Mouse (Mus musculus) midbrain, embryonic 11.5 days (tissue): ENCODE data around the gene Pola2. TPM values are rescaled to one million over a fixed set of nuclear protein-coding genes. Genes with fewer than 3 reads are reported as not detected.
A peak's percentile ranks its signal among the peaks of the same experiment; 100 is the strongest.

Source experiments
- ATAC-seq: fragments of 200-750 bp; cut with Nextera tagmentation; 2 replicates; pipeline ENCODE4 v1.8.0; 2017; ENCODE audit warnings: moderate TSS enrichment, moderate library complexity; ENCODE audit not compliant: low FRiP score
- DNase-seq: peaks from one replicate; pipeline ENCODE4 v3.0.0; 2015; ENCODE audit warnings: low spot score; ENCODE audit errors: missing footprints
- H3K27ac ChIP-seq: fragments of 300-500 bp; sonication (generic); 2 replicates; pipeline ENCODE4 v1.5.1; 2014; ENCODE audit warnings: low read depth, low read length
- H3K27me3 ChIP-seq: fragments of 300-500 bp; sonication (generic); 2 replicates; pipeline ENCODE4 v1.6.1; 2014; ENCODE audit warnings: mild to moderate bottlenecking, low read length, moderate library complexity, mixed read lengths; ENCODE audit not compliant: control insufficient read depth, insufficient read depth
- H3K36me3 ChIP-seq: fragments of 300-500 bp; sonication (generic); 2 replicates; pipeline ENCODE4 v1.6.1; 2014; ENCODE audit warnings: mild to moderate bottlenecking, low read length, moderate library complexity, mixed read lengths; ENCODE audit not compliant: control insufficient read depth, insufficient read depth
- H3K4me1 ChIP-seq: fragments of 300-500 bp; sonication (generic); 2 replicates; pipeline ENCODE4 v1.6.1; 2014; ENCODE audit warnings: low read length; ENCODE audit not compliant: control insufficient read depth, insufficient read depth
- H3K4me2 ChIP-seq: fragments of 300-500 bp; sonication (generic); 2 replicates; pipeline ENCODE4 v1.6.1; 2014; ENCODE audit warnings: mild to moderate bottlenecking, moderate library complexity
- H3K4me3 ChIP-seq: fragments of 300-500 bp; sonication (generic); 2 replicates; pipeline ENCODE4 v1.5.1; 2014; ENCODE audit warnings: low read depth, low read length
- H3K9ac ChIP-seq: fragments of 300-500 bp; sonication (generic); 2 replicates; pipeline ENCODE4 v1.6.1; 2014; ENCODE audit warnings: low read length
- H3K9me3 ChIP-seq: fragments of 300-500 bp; sonication (generic); 2 replicates; pipeline ENCODE4 v1.6.1; 2016; ENCODE audit warnings: low read length; ENCODE audit not compliant: control insufficient read depth
- WGBS: fragments of 180-500 bp; shearing (Covaris S2); extraction: QIAGEN DNeasy Blood & Tissue Kit; methylation state at CpG from one replicate; pipeline ENCODE4 v1.1.7; 2014; 5-methylcytosine and 5-hydroxymethylcytosine counted together
- polyA plus RNA-seq: library from polyadenylated mRNA; unstranded; fragments of >200 nt; fragmentation: Nextera tagmentation; extraction: Ambion mirVana; gene quantifications from 2 replicates; pipeline ENCODE4 v1.2.1, GENCODE M21; 2014

Pola2 gene
- polyA plus RNA-seq, 1 experiment from 2014 or later = 82.7 TPM

GRCm38 (mm10) chr19:5937095-5937835 is 26.7 kb downstream of the Pola2 start:
- Histone ChIP-seq H3K36me3 (peaks cover 4% of the 10 kb centered on the region; the same call in 1 of the 2 replicates), H3K4me1 (peaks cover 14% of the 10 kb centered on the region), H3K9me3 (no peaks in the 10 kb centered on the region), H3K27ac (no peak overlapping the region), H3K4me3 (no peak overlapping the region), H3K4me2 (peak overlapping the region; percentile 25; the same call in 1 of the 2 replicates), H3K27me3 (no peaks in the 10 kb centered on the region), H3K9ac (no peak overlapping the region)
- 70% methylated on average over 21 of the region's 21 CpGs for WGBS
- DNase-seq (no peak), ATAC-seq (no peak)

GRCm38 (mm10) chr19:5935691-5936090 is 28.3 kb downstream of the Pola2 start:
- 84% methylated on average over 5 of the region's 5 CpGs for WGBS
- Histone ChIP-seq H3K4me1 (peaks cover 14% of the 10 kb centered on the region), H3K36me3 (no peaks in the 10 kb centered on the region; the same call in 1 of the 2 replicates), H3K9ac (no peak overlapping the region), H3K27ac (no peak overlapping the region), H3K27me3 (no peaks in the 10 kb centered on the region), H3K9me3 (no peaks in the 10 kb centered on the region), H3K4me3 (no peak overlapping the region), H3K4me2 (no peak overlapping the region)
- ATAC-seq (no peak), DNase-seq (peak; percentile 66)

GRCm38 (mm10) chr19:5935266-5935665 is 28.7 kb downstream of the Pola2 start:
- no peak for ATAC-seq

GRCm38 (mm10) chr19:5929634-5930596 is 34.1 kb downstream of the Pola2 start:
- no peak overlapping the region for H3K4me2 ChIP-seq
- no peaks in the 10 kb centered on the region; the same call in 1 of the 2 replicates for H3K27me3 ChIP-seq
- WGBS = 80% methylated on average over 14 of the region's 14 CpGs
- no peak overlapping the region for H3K4me3 ChIP-seq
- no peak for ATAC-seq
- no peaks in the 10 kb centered on the region for H3K9me3 ChIP-seq
- no peak overlapping the region for H3K27ac ChIP-seq
- no peaks in the 10 kb centered on the region for H3K36me3 ChIP-seq
- no peak overlapping the region for H3K9ac ChIP-seq
- no peaks in the 10 kb centered on the region for H3K4me1 ChIP-seq
- peak; percentile 69 for DNase-seq

More at GRCm38 (mm10) chr19:5935266-5935665, 28.7 kb downstream of the Pola2 start:
- H3K9ac ChIP-seq = no peak overlapping the region
- H3K27me3 ChIP-seq = no peaks in the 10 kb centered on the region
- 55% methylated on average over 3 of the region's 3 CpGs for WGBS
- H3K4me1 ChIP-seq = peaks cover 14% of the 10 kb centered on the region
- no peaks in the 10 kb centered on the region for H3K9me3 ChIP-seq
- H3K4me2 ChIP-seq = no peak overlapping the region
- H3K4me3 ChIP-seq = no peak overlapping the region
- DNase-seq = peak; percentile 44
- no peaks in the 10 kb centered on the region; the same call in 1 of the 2 replicates for H3K36me3 ChIP-seq
- H3K27ac ChIP-seq = no peak overlapping the region

GRCm38 (mm10) chr19:5928546-5928945 is 35.5 kb downstream of the Pola2 start:
- no peak for ATAC-seq
- WGBS = 72% methylated on average over 3 of the region's 3 CpGs
- Histone ChIP-seq H3K4me3 (no peak overlapping the region), H3K27me3 (no peaks in the 10 kb centered on the region; the same call in 1 of the 2 replicates), H3K27ac (no peak overlapping the region), H3K4me1 (peaks cover 5% of the 10 kb centered on the region; the same call in 1 of the 2 replicates), H3K36me3 (no peaks in the 10 kb centered on the region), H3K9me3 (no peaks in the 10 kb centered on the region), H3K4me2 (no peak overlapping the region), H3K9ac (no peak overlapping the region)
- DNase-seq = peak; percentile 6

- no peak for ATAC-seq
These were observed 35.9 kb downstream of the Pola2 start for GRCm38 (mm10) chr19:5928104-5928503.

GRCm38 (mm10) chr19:5927532-5927931 is 36.5 kb downstream of the Pola2 start:
- H3K4me3 ChIP-seq = no peak overlapping the region
- no peak overlapping the region for H3K27ac ChIP-seq
- WGBS = 79% methylated on average over 8 of the region's 8 CpGs
- H3K4me1 ChIP-seq = peaks cover 5% of the 10 kb centered on the region; the same call in 1 of the 2 replicates
- ATAC-seq = no peak
- no peak overlapping the region for H3K4me2 ChIP-seq
- no peaks in the 10 kb centered on the region for H3K9me3 ChIP-seq
- H3K36me3 ChIP-seq = no peaks in the 10 kb centered on the region
- no peak overlapping the region for H3K9ac ChIP-seq
- H3K27me3 ChIP-seq = no peaks in the 10 kb centered on the region; the same call in 1 of the 2 replicates
- peak; percentile 69 for DNase-seq

More at GRCm38 (mm10) chr19:5928104-5928503, 35.9 kb downstream of the Pola2 start:
- no peak overlapping the region for H3K4me2 ChIP-seq
- no peak overlapping the region for H3K9ac ChIP-seq
- H3K36me3 ChIP-seq = no peaks in the 10 kb centered on the region
- no peak for DNase-seq
- H3K4me1 ChIP-seq = peaks cover 5% of the 10 kb centered on the region; the same call in 1 of the 2 replicates
- H3K27me3 ChIP-seq = no peaks in the 10 kb centered on the region; the same call in 1 of the 2 replicates
- no peak overlapping the region for H3K27ac ChIP-seq
- H3K9me3 ChIP-seq = no peaks in the 10 kb centered on the region
- 79% methylated on average over 6 of the region's 6 CpGs for WGBS
- H3K4me3 ChIP-seq = no peak overlapping the region

- Histone ChIP-seq H3K9me3 (no peaks in the 10 kb centered on the region), H3K9ac (no peak overlapping the region), H3K4me2 (no peak overlapping the region), H3K36me3 (no peaks in the 10 kb centered on the region), H3K27me3 (no peaks in the 10 kb centered on the region; the same call in 1 of the 2 replicates), H3K4me3 (no peak overlapping the region), H3K27ac (no peak overlapping the region), H3K4me1 (peaks cover 5% of the 10 kb centered on the region; the same call in 1 of the 2 replicates)
- 83% methylated on average over 11 of the region's 11 CpGs for WGBS
- ATAC-seq (no peak), DNase-seq (peak; percentile 53)
These were observed 37.0 kb downstream of the Pola2 start for GRCm38 (mm10) chr19:5927026-5927425.
